Mouse (Mus musculus) kidney, adult 2 months (tissue): ENCODE measurements around the gene Marc1. TPM values are rescaled to one million over a fixed set of nuclear protein-coding genes. Genes with fewer than 3 reads are reported as not detected.

Source experiments
- DNase-seq: peaks from one replicate; pipeline ENCODE4 v3.0.0; 2021
- H3K27ac ChIP-seq: fragments of 200-500 bp; 2 replicates; pipeline ENCODE4 v1.5.1; 2012; ENCODE audit warnings: low read depth, low read length, control low read depth, inconsistent platforms; ENCODE audit not compliant: insufficient read depth
- H3K27me3 ChIP-seq: fragments of 200-500 bp; replicated peaks from 2 replicates; pipeline ENCODE4 v1.6.1; 2012; ENCODE audit warnings: mild to moderate bottlenecking, moderate library complexity, low read length, inconsistent platforms; ENCODE audit not compliant: control insufficient read depth, insufficient read depth
- H3K36me3 ChIP-seq: fragments of 200-500 bp; 2 replicates; pipeline ENCODE4 v1.6.1; 2012; ENCODE audit warnings: mild to moderate bottlenecking, moderate library complexity, low read length, inconsistent platforms; ENCODE audit not compliant: control insufficient read depth, insufficient read depth
- H3K4me1 ChIP-seq: fragments of 200-500 bp; 2 replicates; pipeline ENCODE4 v1.6.1; 2011; ENCODE audit warnings: low read length; ENCODE audit not compliant: control insufficient read depth, insufficient read depth
- H3K4me3 ChIP-seq: fragments of 200-500 bp; 2 replicates; pipeline ENCODE4 v1.5.1; 2011; ENCODE audit warnings: mild to moderate bottlenecking, low read depth, low read length, control low read depth; ENCODE audit not compliant: insufficient read depth
- CTCF ChIP-seq: fragments of 200-500 bp; conservative IDR thresholded peaks from 2 replicates; pipeline ENCODE4 v1.5.1; 2011; ENCODE audit warnings: low read depth, mild to moderate bottlenecking, control low read depth, low read length, moderate library complexity, mixed read lengths; ENCODE audit not compliant: insufficient read depth, insufficient read length
- POLR2A ChIP-seq: fragments of 200-500 bp; IDR thresholded peaks from one replicate; pipeline ENCODE4 v1.6.1; 2011; ENCODE audit warnings: low read depth, low read length, control low read depth
- WGBS: fragments of 180-500 bp; shearing (Covaris S2); methylation state at CpG from one replicate; pipeline ENCODE4 v1.1.7; 2018; 5-methylcytosine and 5-hydroxymethylcytosine counted together
- polyA plus RNA-seq: library from polyadenylated mRNA; depleted of rRNA; stranded (reverse); fragments of >200 nt; gene quantifications from 2 replicates; pipeline ENCODE4 v1.2.3, GENCODE M21; 2012

Marc1 gene
- polyA plus RNA-seq, 1 experiment: 1.0 TPM

- peak; percentile 99 for DNase-seq
- no peaks in the 10 kb centered on the region for H3K27me3 ChIP-seq
- TF ChIP-seq CTCF (peak; percentile 82), POLR2A (no peak)
- WGBS: 12% methylated on average over 31 of the region's 31 CpGs
- H3K4me1 ChIP-seq: peaks cover 22% of the 10 kb centered on the region
- peak overlapping the region; percentile 4; the same call in 1 of the 2 replicates for H3K4me3 ChIP-seq
- H3K36me3 ChIP-seq: no peaks in the 10 kb centered on the region
- peak overlapping the region; percentile 78 for H3K27ac ChIP-seq
Observed at GRCm38 (mm10) chr1:184851741-184852618, 40.9 kb upstream of the Marc1 start.

- Histone ChIP-seq H3K36me3 (no peaks in the 10 kb centered on the region), H3K27ac (peak overlapping the region; percentile 78), H3K4me3 (no peak overlapping the region), H3K27me3 (no peaks in the 10 kb centered on the region), H3K4me1 (peaks cover 22% of the 10 kb centered on the region)
- 35% methylated on average over 7 of the region's 7 CpGs for WGBS
- peak; percentile 83 for DNase-seq
- no peak for TF ChIP-seq POLR2A
- no peak for TF ChIP-seq CTCF
Observed at GRCm38 (mm10) chr1:184851166-184851565, 40.1 kb upstream of the Marc1 start.

GRCm38 (mm10) chr1:184846973-184847372 is 35.9 kb upstream of the Marc1 start:
- Histone ChIP-seq H3K4me1 (peaks cover 30% of the 10 kb centered on the region), H3K27me3 (no peaks in the 10 kb centered on the region), H3K27ac (no peak overlapping the region), H3K4me3 (no peak overlapping the region), H3K36me3 (no peaks in the 10 kb centered on the region)
- no peak for DNase-seq
- TF ChIP-seq POLR2A (no peak), CTCF (no peak)
- 56% methylated on average over 3 of the region's 3 CpGs for WGBS

GRCm38 (mm10) chr1:184846092-184846750 is 35.1 kb upstream of the Marc1 start, which contains the start of gene Marc2:
Gene Marc2 (minus strand): TSS chr1:184846451.
- peak within 1 kb of the TSS; percentile 96 for H3K4me3 ChIP-seq
- no peak for TF ChIP-seq POLR2A
- no peak for TF ChIP-seq CTCF
- DNase-seq: peak; percentile 82

GRCm38 (mm10) chr1:184845111-184846071 is 34.3 kb upstream of the Marc1 start:
- Histone ChIP-seq H3K36me3 (peaks cover 1% of the 10 kb centered on the region; the same call in 1 of the 2 replicates), H3K27me3 (no peaks in the 10 kb centered on the region), H3K4me3 (peak overlapping the region; percentile 96), H3K4me1 (peaks cover 26% of the 10 kb centered on the region), H3K27ac (peak overlapping the region; percentile 91)
- DNase-seq: peak; percentile 96
- TF ChIP-seq POLR2A (peak; percentile 95), CTCF (no peak)
- WGBS: under 1% methylated on average over 67 of the region's 67 CpGs

More at GRCm38 (mm10) chr1:184846092-184846750, 35.1 kb upstream of the Marc1 start, which contains the start of gene Marc2:
- WGBS: 1% methylated on average over 18 of the region's 18 CpGs
- H3K4me1 ChIP-seq: peaks cover 27% of the 10 kb centered on the region
- H3K36me3 ChIP-seq: no peaks in the 10 kb centered on the region
- H3K27me3 ChIP-seq: no peaks in the 10 kb centered on the region
- H3K27ac ChIP-seq: peak within 1 kb of the TSS; percentile 91

- DNase-seq: peak; percentile 68
- Histone ChIP-seq H3K4me3 (peak overlapping the region; percentile 96), H3K27ac (peak overlapping the region; percentile 87), H3K36me3 (peaks cover 5% of the 10 kb centered on the region; the same call in 1 of the 2 replicates), H3K27me3 (no peaks in the 10 kb centered on the region), H3K4me1 (peaks cover 32% of the 10 kb centered on the region)
- TF ChIP-seq CTCF (0 out of 2 replicates have a peak, but pooled peaks have one; percentile 17), POLR2A (no peak)
- WGBS: 13% methylated on average over 15 of the region's 15 CpGs
Observed at GRCm38 (mm10) chr1:184844326-184845066, 33.4 kb upstream of the Marc1 start.
